Mouse (Mus musculus) spleen, adult 2 months (tissue): ENCODE results near the gene Gale.

Experiments
- CTCF ChIP-seq: fragments of 200-500 bp; IDR thresholded peaks from 2 replicates; pipeline ENCODE4 v1.5.1; 2011; ENCODE audit warnings: mild to moderate bottlenecking, inconsistent platforms; ENCODE audit not compliant: insufficient read depth, insufficient read length, insufficient replicate concordance; ENCODE audit errors: extremely low read depth
- POLR2A ChIP-seq: fragments of 200-500 bp; IDR thresholded peaks from 2 replicates; pipeline ENCODE4 v1.6.1; 2011; ENCODE audit warnings: low read depth, low read length, inconsistent platforms

DNA sequence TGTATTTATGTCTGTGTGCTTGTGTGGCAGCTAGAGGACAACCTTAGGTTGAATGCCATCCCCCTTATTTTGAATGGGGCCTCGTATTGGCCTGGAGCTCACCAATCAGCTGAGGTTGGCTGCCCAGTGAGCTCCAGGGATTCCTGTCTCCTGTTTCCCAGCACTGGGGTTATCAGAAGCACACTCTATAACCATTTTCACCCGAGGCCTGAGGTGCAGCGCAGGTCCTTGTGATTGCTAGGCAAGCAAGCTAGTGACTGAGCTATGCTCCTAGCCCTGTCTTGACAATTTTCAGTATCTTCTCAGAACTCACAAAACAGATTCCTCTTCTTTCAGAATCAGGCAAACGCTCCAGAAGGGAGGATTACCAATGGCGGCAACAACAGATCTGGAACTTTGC is 21.0 kb downstream of the Gale start:
- no peak for TF ChIP-seq CTCF
- no peak for TF ChIP-seq POLR2A
